Comparison of ENCODE assay signal across 7 mouse cellular contexts in the genomic region with DNA sequence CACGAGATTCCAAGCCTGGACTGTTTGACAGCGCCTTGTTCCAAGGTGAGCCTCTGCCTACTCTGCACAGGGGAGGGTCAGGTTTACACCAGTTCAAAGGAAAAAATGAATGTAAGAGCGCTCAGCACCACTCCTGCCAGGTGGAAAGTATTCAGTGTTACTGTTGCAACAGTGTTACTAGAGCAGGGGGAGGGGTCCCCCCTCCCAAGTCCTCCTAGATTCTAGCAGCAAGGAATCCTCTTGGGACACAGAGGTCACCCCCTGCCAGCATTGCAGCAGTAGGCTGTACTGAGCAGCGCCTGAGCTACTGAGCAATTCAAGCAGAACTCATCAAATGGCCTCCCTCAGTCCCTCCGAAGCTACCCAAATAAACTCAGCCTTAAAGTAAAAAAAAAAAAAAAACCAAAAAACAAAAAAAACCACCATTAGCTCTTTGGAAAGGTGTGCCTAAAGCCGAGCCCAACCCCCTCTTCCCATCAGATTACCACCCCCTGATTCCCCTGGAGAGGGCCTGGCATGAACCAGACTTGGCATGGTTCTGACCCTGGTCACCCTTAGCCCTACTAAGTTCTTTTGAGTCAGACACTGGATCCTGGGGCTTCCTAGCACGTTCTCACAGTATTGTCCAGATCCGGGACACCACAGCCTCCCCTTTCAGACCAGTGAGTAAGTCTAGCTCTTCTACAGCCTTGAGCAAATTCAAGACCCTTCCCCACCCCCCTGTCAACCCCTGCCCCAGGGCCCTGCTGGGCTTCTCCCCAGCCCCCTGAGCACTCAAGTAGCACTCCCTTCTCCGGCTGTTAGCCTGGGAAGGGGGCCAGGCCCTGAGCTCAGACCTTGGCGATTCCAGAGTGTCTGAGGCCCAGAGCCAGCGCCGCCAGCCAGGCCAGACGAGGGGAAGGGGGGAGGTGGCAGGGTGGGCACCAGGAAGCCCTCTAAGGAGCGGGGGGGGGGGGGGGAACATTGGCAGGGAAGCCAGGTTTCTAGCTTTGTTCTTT. TPM values are rescaled to one million over a fixed set of nuclear protein-coding genes. Genes with fewer than 3 reads are reported as not detected.
DNase-seq lines count a peak whose midpoint lies in the region; ATAC-seq and TF ChIP-seq lines count a peak whose summit lies in the region.

A gene (plus strand): TSS at position 585 of the 998 bp plus-strand sequence.

- CTCF ChIA-PET in Patski (lab: Charles Lee): interaction anchor here (0.9 to 2.7 kb wide), 3 partner anchors 12 to 30 kb away, joined by 3 to 17 read pairs (median 5); a partner anchor contains a TSS

- POLR2A ChIA-PET in Patski (lab: Charles Lee): interaction anchor here (0.6 to 4.5 kb wide), 9 partner anchors 11 to 1392 kb away, joined by 3 to 38 read pairs (median 3); a partner anchor contains a TSS

- no peaks in the 10 kb centered on the region for H3K9me3 ChIP-seq in hindbrain, embryonic 15.5 days
- no peaks in the 10 kb centered on the region for H3K9me3 ChIP-seq in midbrain, embryonic 14.5 days (ENCODE audit: control insufficient read depth, low read length)

- peak within 1 kb of the TSS; percentile 67 for H3K4me3 ChIP-seq in brown adipose tissue, adult 24 weeks (ENCODE audit: insufficient read depth, low read depth, low read length)
- H3K4me3 ChIP-seq in hindbrain, embryonic 15.5 days: peak within 1 kb of the TSS; percentile 43
- H3K4me3 ChIP-seq in midbrain, embryonic 14.5 days (replicated peaks; ENCODE audit: low read depth, low read length): peak within 1 kb of the TSS; percentile 51

- no peaks in the 10 kb centered on the region for H3K27me3 ChIP-seq in Patski
- peaks cover 29% of the 10 kb centered on the region for H3K27me3 ChIP-seq in hindbrain, embryonic 15.5 days
- peaks cover 22% of the 10 kb centered on the region; the same call in 1 of the 2 replicates for H3K27me3 ChIP-seq in midbrain, embryonic 14.5 days (ENCODE audit: control insufficient read depth, insufficient read depth, low read length)

- WGBS in hindbrain, embryonic 15.5 days: 21% methylated on average over 13 of the region's 14 CpGs
- WGBS in midbrain, embryonic 14.5 days: 17% methylated on average over 13 of the region's 14 CpGs

- no peaks in the 10 kb centered on the region for H3K36me3 ChIP-seq in hindbrain, embryonic 15.5 days
- H3K36me3 ChIP-seq in midbrain, embryonic 14.5 days (ENCODE audit: control insufficient read depth, insufficient read depth, low read length): no peaks in the 10 kb centered on the region

- peak within 1 kb of the TSS; percentile 76 for H3K4me2 ChIP-seq in hindbrain, embryonic 15.5 days
- H3K4me2 ChIP-seq in midbrain, embryonic 14.5 days (ENCODE audit: low read length): peak within 1 kb of the TSS; percentile 94

- ATAC-seq in Patski: no peak
- ATAC-seq in hindbrain, embryonic 15.5 days (ENCODE audit: low FRiP score, low read depth): peak; percentile 68; the same call in 1 of the 2 replicates
- ATAC-seq in midbrain, embryonic 14.5 days (ENCODE audit: low FRiP score, low TSS enrichment): peak; percentile 60

- DNase-seq in Patski (ENCODE audit: low read depth, low spot score): no peak
- peak; percentile 83 to 86 for DNase-seq in gastrocnemius, adult 8-10 months (ENCODE audit: low spot score in 2 of 2)
- DNase-seq in left cerebral cortex, postnatal 36 days (ENCODE audit: low spot score in 2 of 2): no peak
- DNase-seq in midbrain, embryonic 14.5 days: peak; percentile 68
- no peak for DNase-seq in spleen, postnatal 14 days (ENCODE audit: low spot score in 2 of 2)

- peaks cover 7% of the 10 kb centered on the region for H3K4me1 ChIP-seq in brown adipose tissue, adult 24 weeks (ENCODE audit: control insufficient read depth, insufficient read depth, insufficient read length, low read length)
- H3K4me1 ChIP-seq in hindbrain, embryonic 15.5 days (replicated peaks): peaks cover 36% of the 10 kb centered on the region
- H3K4me1 ChIP-seq in midbrain, embryonic 14.5 days (ENCODE audit: control insufficient read depth, insufficient read depth, low read length): peaks cover 25% of the 10 kb centered on the region

- no peak for TF ChIP-seq CTCF in Patski (IDR thresholded peaks at IDR 0.05)

- intact Hi-C loops in left cerebral cortex, postnatal 36 days (cut with DNase I): no loop called here

- H3K9ac ChIP-seq in hindbrain, embryonic 15.5 days: peak within 1 kb of the TSS; percentile 54
- H3K9ac ChIP-seq in midbrain, embryonic 14.5 days (replicated peaks; ENCODE audit: low read length): peak within 1 kb of the TSS; percentile 75

- in situ Hi-C loops in Patski (cut with MboI; ENCODE audit: low pct_unique_long_range_greater_than_20kb): no loop called here

- H3K27ac ChIP-seq in brown adipose tissue, adult 24 weeks (replicated peaks; ENCODE audit: low read depth, low read length): peak within 1 kb of the TSS; percentile 94
- peak within 1 kb of the TSS; percentile 89 for H3K27ac ChIP-seq in hindbrain, embryonic 15.5 days (replicated peaks)
- H3K27ac ChIP-seq in midbrain, embryonic 14.5 days (replicated peaks; ENCODE audit: low read depth, low read length): peak within 1 kb of the TSS; percentile 68

RNA-seq across cellular contexts. Expression of the gene that starts here (rescaled TPM):
- 747 TPM for polyA plus RNA-seq in Patski (2021)
- 59.4 and 101 TPM in 2 replicates for polyA plus RNA-seq in brown adipose tissue, adult 24 weeks (2012; ENCODE audit: insufficient read depth, insufficient read length, missing spikeins)
- total RNA-seq in gastrocnemius, adult 8-10 months (2022): 10 to 100 TPM; 32.6 to 42.8 (median 39.2) TPM
- polyA plus RNA-seq in hindbrain, embryonic 15.5 days (2015; fragmentation: Nextera tagmentation; extraction: Ambion mirVana): 15.2 and 17.2 TPM in 2 replicates
- total RNA-seq in left cerebral cortex, postnatal 36 days (2021): 10 to 100 TPM; 25.1 to 40.3 TPM
- 10.1 and 10.5 TPM in 2 replicates for polyA plus RNA-seq in midbrain, embryonic 14.5 days (2014; fragmentation: Nextera tagmentation; extraction: Ambion mirVana)

Comparison
In these comparisons a context has a peak if more than half of its experiments do, and no peak if none do; other contexts are left out.
1. DNase-seq: peak in gastrocnemius, adult 8-10 months (2 of 2) and midbrain, embryonic 14.5 days (single experiment); none in Patski (single experiment), left cerebral cortex, postnatal 36 days (0 of 2) and spleen, postnatal 14 days (0 of 2).
2. Peak in every context shown above with its lines, with median percentiles within 50 percentile points of each other: H3K27ac ChIP-seq and H3K4me3 ChIP-seq.